ENCODE assay signal across 10 mouse cellular contexts in genomic region chr5:24262146-24262545, GRCm38 (mm10).
DNase-seq lines count a peak whose midpoint lies in the region; ATAC-seq and TF ChIP-seq lines count a peak whose summit lies in the region.
"Had no signal": no experiment of that assay in that cellular context is flagged by ENCODE, and none has a peak within 500 bp of the region (broad histone marks: within the 10 kb centered on the region; RNA-seq: fewer than 3 reads in every experiment).

No protein-coding gene starts in this region.

- H3K4me1 ChIP-seq in heart, embryonic 13.5 days, result peaks cover 33% of the 10 kb centered on the region
- peaks cover 13% of the 10 kb centered on the region for H3K4me1 ChIP-seq in thymus, adult 2 months (replicated peaks; ENCODE audit: control insufficient read depth, insufficient read depth, low read length)

- no peaks in the 10 kb centered on the region; the same call in 1 of the 2 replicates for H3K9me3 ChIP-seq in heart, embryonic 13.5 days

- TF ChIP-seq CTCF in thymus, adult 2 months (IDR thresholded peaks at IDR 0.05; ENCODE audit: borderline replicate concordance, control insufficient read depth, extremely low read depth, insufficient read depth, low read length, poor library complexity), result no peak

- 7% methylated on average over 11 of the region's 11 CpGs for WGBS in heart, embryonic 13.5 days
- WGBS in thymus, adult 2 months, result 27% methylated on average over 11 of the region's 11 CpGs

- no peaks in the 10 kb centered on the region for H3K36me3 ChIP-seq in heart, embryonic 13.5 days
- H3K36me3 ChIP-seq in thymus, adult 2 months (ENCODE audit: control insufficient read depth, insufficient read depth, low read length), result no peaks in the 10 kb centered on the region
- H3K36me3 ChIP-seq: hindbrain, embryonic 10.5 days had no signal

- DNase-seq in heart, adult 9 months (ENCODE audit: low spot score in 2 of 2), result no peak
- peak; percentile 17 for DNase-seq in thymus, postnatal 14 days
- no peak for DNase-seq in thymus, adult 2 months
- peak; percentile 14 for DNase-seq in forelimb bud, embryonic 11.5 days (ENCODE audit: low read depth, low spot score)
- DNase-seq in thymus, postnatal 36 days, result peak; percentile 10 to 24
- DNase-seq in ovary, postnatal 36 days (ENCODE audit: low spot score), result no peak
- DNase-seq in T-cell, adult 2 months (ENCODE audit: low spot score), result no peak
- DNase-seq: lung, adult 2 months had no signal

- ATAC-seq in heart, embryonic 13.5 days (ENCODE audit: extremely low read depth, insufficient number of reproducible peaks, low FRiP score, low TSS enrichment), result no peak

- H3K4me2 ChIP-seq in heart, embryonic 13.5 days, result peak overlapping the region; percentile 39

- H3K4me3 ChIP-seq in heart, embryonic 13.5 days, result no peak overlapping the region
- no peak overlapping the region for H3K4me3 ChIP-seq in thymus, adult 2 months (ENCODE audit: control insufficient read depth, insufficient read depth, low read length)
- H3K4me3 ChIP-seq: hindbrain, embryonic 10.5 days had no signal

- H3K9ac ChIP-seq in heart, embryonic 13.5 days, result peak overlapping the region; percentile 50; the same call in 1 of the 2 replicates

- H3K27ac ChIP-seq in heart, embryonic 13.5 days (replicated peaks), result no peak overlapping the region
- H3K27ac ChIP-seq in thymus, adult 2 months (ENCODE audit: control insufficient read depth, insufficient read depth, low read length), result no peak overlapping the region
- H3K27ac ChIP-seq: hindbrain, embryonic 10.5 days had no signal

- no peaks in the 10 kb centered on the region for H3K27me3 ChIP-seq in heart, embryonic 13.5 days (replicated peaks)
- H3K27me3 ChIP-seq in thymus, adult 2 months (ENCODE audit: control insufficient read depth, insufficient read depth, low read length), result no peaks in the 10 kb centered on the region

- no peak for TF ChIP-seq POLR2A in thymus, adult 2 months (IDR thresholded peaks at IDR 0.05; ENCODE audit: control insufficient read depth, extremely low read depth, insufficient read depth, low read length, poor library complexity)

Comparison
In these comparisons a context has a peak if more than half of its experiments do, and no peak if none do; other contexts are left out.
1. DNase-seq: peak in thymus, postnatal 14 days (single experiment), forelimb bud, embryonic 11.5 days (single experiment) and thymus, postnatal 36 days (2 of 2); none in heart, adult 9 months (0 of 2), thymus, adult 2 months (single experiment), ovary, postnatal 36 days (single experiment) and T-cell, adult 2 months (single experiment).